Mouse (Mus musculus) hematopoietic stem cell, adult 5-6 weeks (primary cell): ENCODE results near the gene Nod1. TPM values are rescaled to one million over a fixed set of nuclear protein-coding genes. Genes with fewer than 3 reads are reported as not detected.

Experiments used
- ATAC-seq, 2 experiments: fragments of 125-278 bp in 1 of 2; replicated peaks in 1 of 2; 2 replicates each; pipeline ENCODE4 v1.8.0; 2016 to 2017; ENCODE audit warnings: inconsistent platforms in 2 of 2, mild to moderate bottlenecking in 2 of 2, moderate number of reproducible peaks in 2 of 2, low read depth in 1 of 2, moderate TSS enrichment in 1 of 2; ENCODE audit not compliant: low FRiP score in 2 of 2, poor library complexity in 2 of 2, severe bottlenecking in 2 of 2, insufficient read depth in 1 of 2, low TSS enrichment in 1 of 2
- total RNA-seq: library from RNA; stranded (forward); fragments of 172-1452, 232-1000 nt; gene quantifications from 2 replicates; pipeline ENCODE4 v1.2.3, GENCODE M21; 2017

The Nod1 gene
- 5.8 and 9.1 TPM in 2 replicates for total RNA-seq

DNA sequence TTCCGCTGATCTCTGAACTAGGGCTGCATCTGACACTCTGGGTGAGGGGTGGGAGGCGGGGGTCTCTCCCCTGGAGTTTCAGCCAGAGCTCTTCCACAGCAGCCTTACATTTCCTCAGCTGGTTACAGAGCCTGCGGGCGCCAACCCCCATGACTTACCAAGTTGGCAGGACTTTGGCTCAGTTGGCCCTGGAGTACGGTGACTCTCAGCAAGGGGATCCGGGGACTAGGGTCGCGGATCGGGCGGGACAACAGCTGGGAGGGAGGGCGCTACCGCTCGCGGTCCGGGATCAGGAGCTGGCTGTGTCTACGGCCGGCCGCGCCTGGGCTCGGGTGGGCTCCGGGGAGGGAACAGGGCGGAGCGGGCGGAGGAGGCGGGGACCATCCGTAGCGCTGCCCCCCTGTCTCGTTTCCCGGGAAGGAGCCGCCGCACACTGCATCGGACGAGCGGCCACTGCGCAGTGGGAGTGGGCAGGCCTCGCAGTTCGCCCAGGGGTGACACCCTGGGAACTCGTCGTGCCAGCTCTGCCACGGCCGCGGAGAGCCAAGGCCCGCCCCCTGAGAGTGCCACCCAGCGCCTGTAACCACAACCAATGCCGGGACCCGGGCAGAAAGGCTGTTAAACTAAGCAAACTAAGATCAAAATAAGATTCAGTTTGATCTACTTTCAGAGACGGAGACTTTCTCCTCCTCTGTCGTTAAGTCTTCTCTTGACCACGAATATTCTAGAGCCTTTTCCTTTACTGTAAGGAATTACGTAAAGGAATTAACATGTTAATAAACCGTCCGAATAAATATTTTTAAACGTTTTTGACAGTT lies at the start of gene Nod1:
Gene Nod1, minus strand, starts transcription at position 502 of the 818 bp plus-strand sequence.
- peak; percentile 86 to 92 for ATAC-seq

- ATAC-seq, result no peak
Measured at GRCm38 (mm10) chr6:55021806-55022205, 49.4 kb upstream of the Nod1 start.

GRCm38 (mm10) chr6:55018417-55018816 lies 46.0 kb upstream of the Nod1 start:
- ATAC-seq, result no peak

DNA sequence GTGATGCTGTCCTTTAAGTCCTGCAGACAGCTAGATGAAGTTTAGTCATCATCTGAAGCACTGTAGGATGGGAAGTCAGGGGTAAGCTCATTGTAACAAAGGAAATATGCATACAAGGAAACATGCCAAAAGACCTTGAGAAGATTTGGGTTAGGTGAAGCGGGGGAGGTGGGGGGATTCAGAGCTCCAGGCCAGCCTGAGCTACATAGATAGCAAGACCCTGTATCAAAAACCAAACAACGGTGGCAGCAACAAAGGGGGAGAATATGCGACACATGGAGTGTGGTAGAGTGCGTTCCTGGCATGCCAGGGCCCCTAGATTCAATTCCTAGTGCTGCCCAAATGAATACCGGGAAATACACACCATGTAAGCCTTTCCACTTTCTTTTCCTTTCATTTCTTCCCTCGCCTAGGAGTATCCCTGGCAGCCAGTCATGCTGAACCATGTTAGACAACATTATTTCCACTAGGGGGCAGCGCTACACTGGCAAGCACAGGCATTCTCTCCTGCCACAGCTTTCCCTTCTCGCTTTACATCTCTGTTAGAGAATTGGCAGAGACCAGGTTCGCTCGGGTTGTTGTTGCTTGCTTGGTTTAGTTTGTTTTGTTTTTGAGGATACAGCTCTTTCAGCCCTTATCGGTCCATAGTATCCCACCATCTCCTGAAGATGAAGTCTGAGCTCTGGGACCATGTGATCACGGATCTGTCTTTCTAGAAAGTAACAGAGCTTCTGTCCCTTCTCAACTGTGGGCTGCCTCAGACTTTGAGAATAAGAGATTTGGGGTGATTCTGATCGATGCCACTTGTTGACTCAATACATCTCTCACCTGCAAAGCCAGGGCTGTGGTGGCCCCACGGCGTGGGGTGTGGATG lies 44.5 kb upstream of the Nod1 start:
- peak; percentile 77 to 85 for ATAC-seq

DNA sequence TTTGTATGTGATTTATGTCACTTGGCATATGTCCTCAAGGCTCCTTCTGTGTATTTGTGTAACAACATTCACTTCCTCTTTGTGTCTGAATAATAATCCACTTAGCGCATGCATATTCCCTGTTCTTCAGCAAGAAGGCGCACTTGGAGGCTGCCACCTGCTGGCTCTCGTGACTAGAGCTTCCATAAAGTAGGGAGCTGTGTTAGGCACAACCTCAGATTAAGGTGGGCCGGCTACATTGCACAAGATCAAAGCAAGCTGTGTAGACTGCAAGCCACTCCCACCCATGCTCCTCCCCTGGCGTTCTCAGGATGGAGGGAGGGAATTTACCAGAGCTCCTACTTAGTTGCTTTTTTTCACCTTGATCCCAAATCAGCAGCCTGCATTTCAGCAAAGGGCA lies 43.8 kb upstream of the Nod1 start:
- peak; percentile 74 to 86 for ATAC-seq

- no peak for ATAC-seq
Measured at GRCm38 (mm10) chr6:55014184-55014583, 41.8 kb upstream of the Nod1 start.

GRCm38 (mm10) chr6:55012516-55012915 lies 40.1 kb upstream of the Nod1 start:
- no peak for ATAC-seq

DNA sequence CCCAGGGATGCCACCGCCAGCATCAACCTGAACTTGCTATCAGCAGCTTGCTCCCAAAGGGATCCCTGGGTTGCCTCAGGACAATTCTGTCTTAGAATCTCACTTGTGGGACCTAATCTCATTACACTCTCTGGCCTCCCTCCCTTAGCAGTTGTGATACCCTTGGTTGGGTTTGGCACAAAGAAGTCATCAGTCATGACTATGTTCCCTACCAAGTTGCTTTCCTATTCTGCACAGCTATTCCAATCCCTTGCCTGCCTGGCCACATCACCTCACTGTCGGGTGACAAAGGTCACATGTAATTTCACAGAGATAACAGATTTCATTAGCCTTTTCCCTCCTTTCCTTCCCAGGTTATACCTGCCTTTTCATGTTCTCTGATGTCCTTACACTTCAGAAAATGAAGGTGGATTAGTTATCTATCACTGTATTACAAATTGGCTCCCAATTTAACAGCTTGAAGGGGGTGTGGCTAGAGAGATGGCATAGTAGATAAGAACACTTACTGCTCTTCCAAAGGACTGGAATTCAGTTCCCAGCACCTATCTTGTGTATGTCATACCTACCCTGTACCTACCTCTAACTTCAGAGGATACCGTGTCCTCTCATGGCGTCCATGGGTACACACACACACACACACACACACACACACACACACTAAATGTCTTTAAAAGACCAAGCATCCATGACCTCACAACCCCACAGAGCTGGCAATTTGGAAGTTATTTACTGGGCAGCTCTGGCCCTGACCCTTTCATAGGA lies 38.1 kb upstream of the Nod1 start:
- no peak for ATAC-seq

DNA sequence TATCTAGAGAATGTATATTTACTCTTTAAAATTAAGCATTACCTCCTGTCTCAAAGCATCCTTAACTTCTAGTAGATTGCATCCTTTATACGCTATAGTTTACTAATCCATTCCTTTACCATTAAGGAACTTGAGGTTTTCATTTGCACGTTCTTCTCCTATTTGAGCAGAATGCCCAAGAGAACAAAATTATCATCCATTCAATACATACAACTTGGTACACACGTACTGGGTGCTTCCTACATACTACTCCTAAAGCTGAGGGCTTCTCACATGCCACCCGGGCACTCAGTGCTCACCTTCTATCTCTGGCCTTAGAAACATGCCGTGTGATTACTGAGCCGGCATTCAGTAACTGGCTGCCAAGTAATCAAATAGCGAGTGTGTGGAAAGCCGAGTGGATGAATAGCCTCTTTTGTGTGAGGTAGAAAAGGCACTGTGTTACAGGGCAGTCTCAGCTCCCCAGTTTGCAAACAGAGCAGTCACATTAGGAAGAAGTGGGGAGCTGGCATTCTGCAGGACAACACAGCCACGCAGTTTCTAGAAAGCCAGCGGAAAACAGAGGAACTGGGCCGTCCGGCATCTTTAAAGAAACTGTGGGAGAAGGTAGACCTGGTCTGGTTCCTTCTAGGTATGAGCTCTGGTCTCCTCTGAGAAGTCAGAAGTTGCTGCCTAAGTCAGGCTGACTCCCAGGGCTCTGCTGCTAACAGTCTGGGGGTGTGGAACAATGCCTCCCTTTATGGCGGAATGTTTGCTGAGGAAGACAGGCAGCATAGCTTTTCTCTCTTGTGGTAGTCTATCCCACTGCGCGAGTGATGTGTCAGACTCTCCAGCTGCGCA lies 37.2 kb upstream of the Nod1 start:
- ATAC-seq, result no peak

DNA sequence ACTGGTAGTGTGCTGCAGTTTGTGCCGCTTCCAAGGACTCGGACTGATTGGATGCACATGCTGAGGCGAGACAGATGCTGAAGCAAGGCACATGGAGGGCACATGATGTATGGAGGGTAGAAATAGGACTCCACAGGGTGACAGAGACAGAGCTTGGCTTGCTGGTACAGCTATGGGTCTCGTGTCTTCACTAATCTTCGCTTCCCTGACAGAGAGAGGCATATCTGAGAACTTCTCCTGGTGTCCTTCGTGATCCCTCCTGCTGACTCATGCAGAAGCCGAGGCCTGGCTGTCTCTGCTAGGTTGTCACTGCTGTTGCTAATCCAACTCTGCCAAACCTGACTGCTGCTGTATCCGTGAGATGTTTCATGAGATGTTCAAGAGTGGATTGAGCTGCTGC lies 36.0 kb upstream of the Nod1 start:
- no peak for ATAC-seq

DNA sequence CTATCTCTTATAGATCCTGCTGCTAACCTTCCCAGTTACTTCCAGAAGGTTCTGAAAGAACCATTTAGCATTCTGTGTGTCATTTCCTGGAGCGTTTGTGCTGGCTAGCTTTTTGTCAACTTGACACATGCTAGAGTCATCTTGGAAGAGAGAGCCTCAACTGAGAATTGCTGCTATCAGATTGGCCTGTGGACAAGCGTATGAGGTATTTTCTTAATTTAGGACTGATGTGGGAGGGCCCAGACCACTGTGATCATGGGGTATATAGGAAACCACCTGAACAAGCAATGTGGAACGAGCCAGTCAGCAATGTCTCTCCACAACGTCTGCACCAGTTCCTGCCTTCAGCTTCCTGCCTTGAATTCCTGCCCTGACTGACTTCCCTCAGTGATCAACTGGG lies 31.1 kb upstream of the Nod1 start:
- no peak for ATAC-seq

GRCm38 (mm10) chr6:55002438-55002837 lies 30.0 kb upstream of the Nod1 start:
- no peak for ATAC-seq

DNA sequence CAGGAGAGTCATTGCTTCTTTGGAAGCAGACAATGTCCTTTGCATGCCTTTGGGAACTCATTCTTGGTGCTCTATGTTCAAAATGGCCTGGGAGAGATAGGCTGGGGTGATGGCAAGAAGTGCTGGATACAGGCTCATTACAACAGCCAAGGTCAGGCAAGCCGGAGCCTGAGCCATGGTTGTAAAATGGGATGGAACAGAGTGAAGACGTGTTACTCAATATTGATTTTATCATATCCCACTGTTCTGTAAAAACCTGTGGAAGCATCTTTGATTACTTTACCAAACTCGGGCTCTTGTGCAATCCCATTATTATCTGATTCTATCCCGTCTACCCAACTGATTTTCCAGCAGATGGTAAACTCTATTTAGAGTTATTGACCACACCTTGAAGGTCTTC lies 28.9 kb upstream of the Nod1 start:
- ATAC-seq, result no peak

GRCm38 (mm10) chr6:54997726-54998125 lies 25.3 kb upstream of the Nod1 start:
- ATAC-seq, result no peak

DNA sequence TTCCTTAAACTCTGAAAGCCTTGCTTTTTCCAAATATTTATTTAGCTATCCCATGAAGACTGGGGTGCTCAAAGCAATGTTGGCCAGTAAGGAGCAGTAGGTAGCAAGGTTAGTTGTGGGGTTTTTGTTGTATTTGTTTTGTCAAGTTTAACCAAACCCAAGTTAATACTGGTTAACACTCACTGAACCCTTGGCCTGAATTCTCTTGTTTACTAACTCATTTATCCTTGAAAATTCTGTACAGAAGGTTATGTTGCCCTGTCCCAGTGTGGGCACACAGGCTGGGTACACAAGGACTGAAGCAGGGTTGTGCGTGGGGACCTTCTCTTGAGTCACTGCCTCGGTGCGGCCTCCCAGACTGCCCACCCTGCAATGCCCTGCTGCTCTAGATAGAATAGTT lies 23.9 kb upstream of the Nod1 start:
- ATAC-seq, result no peak

- ATAC-seq, result peak; percentile 99
Measured at GRCm38 (mm10) chr6:54992734-54993260, 20.4 kb upstream of the Nod1 start, which contains the start of gene Ggct. Gene Ggct, minus strand, starts transcription at chr6:54992950.

DNA sequence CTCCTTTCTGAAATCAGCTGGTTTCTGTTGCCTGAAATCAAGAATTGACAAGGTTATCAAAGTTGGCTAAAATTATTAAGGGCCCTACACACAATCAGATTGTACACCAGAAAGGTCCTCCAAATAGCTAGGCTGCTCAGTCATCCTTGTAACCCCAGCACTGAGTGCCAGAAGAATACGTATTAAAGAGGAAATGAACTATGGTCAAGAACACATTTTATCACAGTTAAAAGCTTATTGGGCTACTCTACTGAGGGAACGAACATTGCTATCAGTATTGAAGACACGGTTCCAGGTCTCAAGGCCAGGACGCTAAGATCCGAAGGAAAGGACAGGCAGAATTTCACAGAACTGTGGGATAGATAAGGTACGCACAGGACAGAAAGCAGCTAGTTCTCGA lies 19.7 kb upstream of the Nod1 start:
- peak in 1 of 2 experiments; percentile 15; a peak in 1 of 4 replicates for ATAC-seq
